Mouse (Mus musculus) embryonic facial prominence, embryonic 11.5 days (tissue): ENCODE measurements at regions not wholly inside any gene's neighbourhood (a gene's known extent, or its start where the extent isn't known, plus 50 kb on each side); places are given as distances from the start of the nearest gene placed in this dataset.

Experiments
- ATAC-seq: fragments of 200-750 bp; cut with Nextera tagmentation; replicated peaks from 2 replicates; pipeline ENCODE4 v1.8.0; 2017; ENCODE audit warnings: low read depth; ENCODE audit not compliant: insufficient number of reproducible peaks, low FRiP score, low TSS enrichment
- DNase-seq: peaks from one replicate; pipeline ENCODE4 v3.0.0-alpha.2; 2015; ENCODE audit warnings: low spot score
- H3K27ac ChIP-seq: fragments of 300-500 bp; sonication (generic); replicated peaks from 2 replicates; pipeline ENCODE4 v1.5.1; 2014; ENCODE audit warnings: mild to moderate bottlenecking, low read depth, low read length, control low read depth
- H3K27me3 ChIP-seq: fragments of 300-500 bp; sonication (generic); 2 replicates; pipeline ENCODE4 v1.6.1; 2014; ENCODE audit warnings: mild to moderate bottlenecking, low read length, moderate library complexity, mixed read lengths; ENCODE audit not compliant: control insufficient read depth, insufficient read depth
- H3K36me3 ChIP-seq: fragments of 300-500 bp; sonication (generic); replicated peaks from 2 replicates; pipeline ENCODE4 v1.6.1; 2014; ENCODE audit warnings: low read depth, mild to moderate bottlenecking, low read length, moderate library complexity, mixed read lengths; ENCODE audit not compliant: control insufficient read depth, insufficient read depth
- H3K4me1 ChIP-seq: fragments of 300-500 bp; sonication (generic); 2 replicates; pipeline ENCODE4 v1.6.1; 2014; ENCODE audit warnings: low read length, mixed read lengths; ENCODE audit not compliant: control insufficient read depth, insufficient read depth
- H3K4me2 ChIP-seq: fragments of 300-500 bp; sonication (generic); 2 replicates; pipeline ENCODE4 v1.6.1; 2014; ENCODE audit warnings: low read depth, mild to moderate bottlenecking, control low read depth, low read length, moderate library complexity
- H3K4me3 ChIP-seq: fragments of 300-500 bp; sonication (generic); 2 replicates; pipeline ENCODE4 v1.5.1; 2014; ENCODE audit warnings: low read depth, low read length, control low read depth
- H3K9ac ChIP-seq: fragments of 300-500 bp; sonication (generic); replicated peaks from 2 replicates; pipeline ENCODE4 v1.6.1; 2014; ENCODE audit warnings: mild to moderate bottlenecking, control low read depth, low read length
- H3K9me3 ChIP-seq: fragments of 300-500 bp; sonication (generic); replicated peaks from 2 replicates; pipeline ENCODE4 v1.6.1; 2016; ENCODE audit warnings: mild to moderate bottlenecking, low read length, inconsistent platforms, mixed read lengths; ENCODE audit not compliant: control insufficient read depth
- WGBS: fragments of 180-500 bp; shearing (Covaris S2); extraction: QIAGEN DNeasy Blood & Tissue Kit; methylation state at CpG from one replicate; pipeline ENCODE4 v1.1.7; 2014; 5-methylcytosine and 5-hydroxymethylcytosine counted together

GRCm38 (mm10) chr1:6059090-6059489 is 1251.4 kb downstream of the Gm37988 start:
- no peaks in the 10 kb centered on the region for H3K36me3 ChIP-seq
- no peak overlapping the region for H3K9ac ChIP-seq
- H3K9me3 ChIP-seq, result no peaks in the 10 kb centered on the region
- WGBS, result 83% methylated on average over 1 of the region's 1 CpGs
- no peaks in the 10 kb centered on the region for H3K27me3 ChIP-seq
- ATAC-seq (no peak), DNase-seq (no peak)
- H3K27ac ChIP-seq, result no peak overlapping the region
- H3K4me2 ChIP-seq, result no peak overlapping the region
- no peaks in the 10 kb centered on the region for H3K4me1 ChIP-seq
- H3K4me3 ChIP-seq, result no peak overlapping the region

- H3K27ac ChIP-seq, result no peak overlapping the region
- no peaks in the 10 kb centered on the region for H3K36me3 ChIP-seq
- no peaks in the 10 kb centered on the region for H3K27me3 ChIP-seq
- ATAC-seq (no peak), DNase-seq (no peak)
- WGBS, result 62% methylated on average over 4 of the region's 4 CpGs
- no peak overlapping the region for H3K9ac ChIP-seq
- H3K9me3 ChIP-seq, result no peaks in the 10 kb centered on the region
- H3K4me3 ChIP-seq, result no peak overlapping the region
- no peaks in the 10 kb centered on the region for H3K4me1 ChIP-seq
- no peak overlapping the region for H3K4me2 ChIP-seq
These were observed 1268.9 kb downstream of the Gm37988 start for GRCm38 (mm10) chr1:6076543-6076942.

- no peak for ATAC-seq
- no peaks in the 10 kb centered on the region for H3K36me3 ChIP-seq
These were observed 1274.2 kb downstream of the Gm37988 start for GRCm38 (mm10) chr1:6081876-6082275.

GRCm38 (mm10) chr1:6094162-6094934 is 1286.7 kb downstream of the Gm37988 start:
- Histone ChIP-seq H3K27ac (no peak overlapping the region), H3K9me3 (no peaks in the 10 kb centered on the region), H3K4me2 (no peak overlapping the region), H3K4me1 (no peaks in the 10 kb centered on the region), H3K27me3 (no peaks in the 10 kb centered on the region), H3K9ac (no peak overlapping the region), H3K36me3 (no peaks in the 10 kb centered on the region), H3K4me3 (no peak overlapping the region)
- no peak for ATAC-seq
- 82% methylated on average over 3 of the region's 3 CpGs for WGBS
- peak; percentile 6 for DNase-seq

More at GRCm38 (mm10) chr1:6081876-6082275, 1274.2 kb downstream of the Gm37988 start:
- Histone ChIP-seq H3K27me3 (no peaks in the 10 kb centered on the region), H3K4me1 (no peaks in the 10 kb centered on the region), H3K9ac (no peak overlapping the region), H3K4me3 (no peak overlapping the region), H3K9me3 (no peaks in the 10 kb centered on the region), H3K4me2 (no peak overlapping the region), H3K27ac (no peak overlapping the region)
- no peak for DNase-seq
- 88% methylated on average over 2 of the region's 2 CpGs for WGBS

GRCm38 (mm10) chr1:6117557-6117956 is 1309.9 kb downstream of the Gm37988 start:
- Histone ChIP-seq H3K27ac (no peak overlapping the region), H3K9me3 (no peaks in the 10 kb centered on the region)
- 73% methylated on average over 1 of the region's 1 CpGs for WGBS

GRCm38 (mm10) chr1:6135066-6135465 is 1327.4 kb downstream of the Gm37988 start:
- Histone ChIP-seq H3K36me3 (no peaks in the 10 kb centered on the region), H3K9ac (no peak overlapping the region), H3K4me1 (no peaks in the 10 kb centered on the region), H3K4me3 (no peak overlapping the region), H3K9me3 (no peaks in the 10 kb centered on the region), H3K4me2 (no peak overlapping the region), H3K27ac (no peak overlapping the region), H3K27me3 (no peaks in the 10 kb centered on the region)
- peak; percentile 65 for DNase-seq
- 22% methylated on average over 3 of the region's 3 CpGs for WGBS
- no peak for ATAC-seq

More at GRCm38 (mm10) chr1:6117557-6117956, 1309.9 kb downstream of the Gm37988 start:
- no peak overlapping the region for H3K4me2 ChIP-seq
- no peaks in the 10 kb centered on the region for H3K36me3 ChIP-seq
- no peak overlapping the region for H3K9ac ChIP-seq
- no peak for DNase-seq
- no peaks in the 10 kb centered on the region for H3K4me1 ChIP-seq
- H3K4me3 ChIP-seq, result no peak overlapping the region
- H3K27me3 ChIP-seq, result no peaks in the 10 kb centered on the region
- no peak for ATAC-seq

- DNase-seq (no peak), ATAC-seq (no peak)
- no peaks in the 10 kb centered on the region for H3K27me3 ChIP-seq
- H3K36me3 ChIP-seq, result no peaks in the 10 kb centered on the region
- H3K27ac ChIP-seq, result no peak overlapping the region
- H3K4me2 ChIP-seq, result no peak overlapping the region
- no peak overlapping the region for H3K9ac ChIP-seq
- no peaks in the 10 kb centered on the region for H3K9me3 ChIP-seq
- 83% methylated on average over 4 of the region's 4 CpGs for WGBS
- no peaks in the 10 kb centered on the region for H3K4me1 ChIP-seq
- no peak overlapping the region for H3K4me3 ChIP-seq
These were observed 1332.6 kb downstream of the Gm37988 start for GRCm38 (mm10) chr1:6140245-6140644.

- DNase-seq (no peak), ATAC-seq (no peak)
- Histone ChIP-seq H3K4me1 (no peaks in the 10 kb centered on the region), H3K9me3 (no peaks in the 10 kb centered on the region), H3K4me2 (no peak overlapping the region), H3K4me3 (no peak overlapping the region), H3K27me3 (no peaks in the 10 kb centered on the region), H3K36me3 (no peaks in the 10 kb centered on the region), H3K9ac (no peak overlapping the region), H3K27ac (no peak overlapping the region)
- WGBS, result 44% methylated on average over 2 of the region's 2 CpGs
These were observed 1335.1 kb downstream of the Gm37988 start for GRCm38 (mm10) chr1:6142816-6143215.
